Mouse (Mus musculus) kidney, postnatal 14 days (tissue): ENCODE measurements around the gene Il6ra.
"Not testable (repeated sequence)": the region's sequence is repeated elsewhere in the genome, so short reads cannot be mapped to it uniquely, and the experiment has no call there.

ENCODE experiments used
- DNase-seq: peaks from one replicate; pipeline ENCODE4 v3.0.0; 2022; ENCODE audit warnings: mixed read lengths

Gene Il6ra

GRCm38 (mm10) chr3:89874076-89874475, 38.9 kb downstream of the Il6ra start:
- no peak for DNase-seq

GRCm38 (mm10) chr3:89872684-89873083, 40.3 kb downstream of the Il6ra start:
- peak; percentile 54 for DNase-seq

DNA sequence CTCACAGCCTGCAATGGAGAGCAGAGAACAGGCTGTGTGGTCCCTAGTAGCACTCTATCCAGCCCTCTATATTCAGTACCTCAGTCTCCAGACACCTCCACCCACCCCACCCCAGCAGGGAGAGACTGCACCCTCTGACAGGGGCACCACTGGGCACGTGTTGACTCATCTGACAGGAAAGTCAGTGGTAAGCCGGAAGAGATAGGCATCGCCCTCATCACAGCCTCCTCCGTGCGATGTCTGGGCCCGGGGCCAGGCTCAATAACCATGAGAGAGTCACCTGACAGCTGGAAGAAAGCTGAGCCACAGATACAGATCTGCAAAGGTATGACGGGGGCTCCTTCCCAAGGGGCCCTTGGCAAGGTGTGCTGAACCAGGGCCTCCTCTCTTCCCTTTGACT, 40.8 kb downstream of the Il6ra start:
- DNase-seq = no peak

GRCm38 (mm10) chr3:89871339-89871914, 41.6 kb downstream of the Il6ra start:
- DNase-seq = no peak

DNA sequence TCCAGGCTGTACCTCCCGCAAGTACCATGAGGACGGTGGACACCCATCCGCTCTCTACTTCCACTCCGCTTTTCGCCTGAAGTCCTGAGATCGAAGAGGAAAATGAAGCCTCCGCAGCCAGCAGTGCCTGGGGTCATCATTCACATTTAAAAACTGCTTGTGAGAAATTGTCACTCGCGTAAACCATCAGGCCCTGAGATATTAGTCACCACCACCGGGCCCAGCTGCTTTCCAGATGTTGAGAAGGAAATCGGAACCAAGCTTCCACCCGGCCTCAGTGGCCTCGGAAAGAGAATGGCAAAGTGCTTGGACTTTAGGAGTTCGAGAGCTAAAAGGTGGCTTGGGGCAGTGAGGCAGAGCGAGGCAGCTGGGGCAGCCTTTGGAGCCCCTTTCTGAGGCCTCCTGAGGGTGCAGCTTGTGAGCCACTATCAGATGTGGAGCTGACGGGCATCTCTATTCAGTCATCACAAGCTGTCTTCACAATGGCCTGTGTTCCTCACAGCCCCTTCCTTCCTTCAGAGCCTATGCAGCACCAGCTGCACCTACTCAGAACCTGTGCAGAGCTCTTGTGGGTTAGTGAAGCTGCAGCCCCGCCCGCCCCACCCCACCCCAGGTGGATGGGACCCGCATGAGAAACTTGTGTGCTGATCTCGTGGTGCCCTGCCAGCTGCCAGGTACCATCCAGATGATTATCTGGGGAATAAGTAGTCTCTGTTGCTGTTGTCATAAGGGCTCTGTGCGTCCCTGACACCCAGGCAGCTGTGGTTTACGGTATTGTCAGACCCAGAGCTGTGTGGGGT, 42.3 kb downstream of the Il6ra start:
- no peak for DNase-seq

DNA sequence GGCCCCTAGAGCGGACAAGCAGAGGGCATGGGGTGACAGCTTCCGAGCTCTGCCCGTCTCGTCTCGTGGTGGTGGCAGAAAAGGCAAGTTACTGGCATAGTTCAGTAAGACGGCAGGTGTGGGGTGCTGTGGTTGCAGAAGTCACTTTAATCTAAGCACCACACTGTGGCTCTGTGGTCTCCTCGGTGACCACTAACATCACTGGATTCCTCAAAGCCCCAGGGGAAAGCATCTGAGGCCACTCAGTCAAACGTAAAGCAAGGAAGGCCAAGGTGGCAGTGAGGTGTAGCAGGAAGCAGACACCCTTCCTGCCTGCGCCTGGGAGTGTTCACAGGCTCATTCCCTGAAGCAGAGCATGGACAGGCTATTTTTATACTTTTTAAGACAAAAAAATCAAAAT, 43.4 kb downstream of the Il6ra start:
- peak; percentile 50 for DNase-seq

- DNase-seq = no peak
Observed at GRCm38 (mm10) chr3:89868956-89869355, 44.0 kb downstream of the Il6ra start.

- DNase-seq = peak; percentile 58
Observed at GRCm38 (mm10) chr3:89868357-89868756, 44.6 kb downstream of the Il6ra start.

DNA sequence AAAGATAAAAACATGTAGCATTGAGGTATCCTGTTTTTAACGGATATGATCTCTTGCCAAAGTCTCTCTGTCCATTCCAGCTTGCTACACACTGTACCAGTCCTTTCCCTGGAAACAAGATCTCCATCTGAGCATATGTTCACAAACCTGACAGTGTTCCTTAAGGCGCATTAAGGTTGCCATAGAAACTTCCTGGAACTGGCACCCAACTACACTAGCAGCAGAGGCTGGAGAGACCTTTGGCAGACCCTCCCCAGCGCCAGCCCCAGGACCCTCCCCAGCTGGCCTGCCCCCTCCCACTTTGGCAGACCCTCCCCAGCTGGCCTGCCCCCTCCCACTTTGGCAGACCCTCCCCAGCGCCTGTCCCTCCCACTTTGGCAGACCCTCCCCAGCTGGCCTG, 45.3 kb downstream of the Il6ra start:
- DNase-seq = no peak

DNA sequence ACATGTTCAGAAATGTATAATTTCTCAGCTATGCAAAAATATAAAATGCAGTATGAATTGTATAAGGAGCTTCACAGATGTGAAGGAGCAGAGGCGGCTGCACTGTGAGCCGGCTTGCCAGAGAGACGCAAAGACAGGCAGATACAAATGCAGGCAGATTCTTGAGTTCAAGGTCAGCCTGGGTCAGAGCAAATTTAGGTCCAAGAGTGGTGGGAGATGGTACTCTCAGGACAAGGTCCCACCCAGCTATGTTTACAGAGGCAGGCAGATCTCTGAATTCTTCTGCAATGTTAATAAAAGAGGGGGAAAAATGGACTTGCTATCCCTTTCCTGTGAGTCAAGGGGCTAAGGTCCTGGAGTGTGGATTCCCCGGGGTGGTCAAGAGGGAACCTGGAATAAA, 47.2 kb downstream of the Il6ra start:
- no peak for DNase-seq

- DNase-seq = no peak
Observed at GRCm38 (mm10) chr3:89865020-89865419, 48.0 kb downstream of the Il6ra start.

DNA sequence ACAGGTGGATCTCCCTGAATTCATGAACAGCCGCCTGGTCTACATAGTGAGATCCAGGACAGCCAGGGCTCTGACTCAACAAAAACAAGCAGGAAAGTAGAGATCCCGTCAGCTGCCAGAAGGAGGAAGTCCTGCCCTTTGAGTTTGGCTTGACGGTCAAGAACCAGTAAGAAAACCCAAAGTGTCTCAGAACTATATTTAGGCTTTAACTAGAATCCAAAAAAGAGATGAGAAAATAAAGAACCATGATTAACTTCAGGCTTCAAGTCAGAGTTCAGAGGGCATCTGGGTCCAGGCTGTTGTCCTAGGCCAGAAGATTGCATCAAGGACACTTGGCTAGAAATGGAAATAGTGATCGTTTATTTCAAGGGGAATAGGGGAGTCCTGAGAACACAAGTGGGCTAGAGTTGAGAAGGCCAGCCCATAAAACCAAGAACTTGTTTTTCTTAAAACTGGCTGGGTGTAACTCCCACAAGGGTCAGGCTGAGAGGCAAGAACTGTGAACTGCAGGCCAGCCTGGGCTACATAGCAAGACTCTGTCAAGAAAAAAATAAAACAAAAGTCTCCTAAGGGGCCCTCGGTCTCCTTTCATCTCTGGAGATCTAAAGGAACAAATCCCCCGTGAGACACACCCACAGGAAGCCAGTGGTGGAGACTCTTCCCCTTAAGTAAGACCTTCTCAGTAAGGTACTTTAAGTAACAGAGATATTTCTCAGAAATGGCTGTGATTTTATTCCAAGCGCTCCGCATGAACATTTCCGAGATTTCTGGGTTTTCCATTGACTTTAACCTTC, 49.1 kb downstream of the Il6ra start:
- peak; percentile 69 for DNase-seq

- not testable (repeated sequence) for DNase-seq
Observed at GRCm38 (mm10) chr3:89863276-89863675, 49.7 kb downstream of the Il6ra start.

DNA sequence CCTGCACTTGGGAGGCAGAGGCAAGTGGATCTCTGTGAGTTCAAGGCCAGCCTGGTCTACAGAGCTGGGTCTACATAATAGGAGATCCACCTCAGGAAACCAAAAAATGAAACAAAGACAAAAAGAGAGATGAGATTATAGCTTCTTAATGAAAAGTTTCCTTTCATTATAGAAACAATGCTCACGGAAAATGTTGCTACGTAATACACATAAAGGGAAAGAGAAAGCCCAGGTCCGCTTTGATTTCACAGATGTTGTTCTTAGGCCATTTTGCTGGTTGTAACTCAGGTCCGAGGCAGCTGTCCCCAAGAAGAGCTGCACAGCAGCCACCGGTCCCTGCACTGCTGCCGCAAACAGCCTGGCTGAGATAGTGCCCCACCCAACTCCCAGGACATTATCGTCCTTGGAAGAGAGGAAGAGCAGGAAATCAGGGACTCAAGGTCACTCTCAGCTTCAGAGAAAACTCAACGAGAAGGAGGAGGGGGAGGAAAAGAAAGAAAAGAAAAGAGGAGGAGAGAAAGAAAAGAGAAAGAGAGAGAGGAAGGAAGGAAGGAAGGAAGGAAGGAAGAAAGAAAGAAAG, 50.7 kb downstream of the Il6ra start:
- DNase-seq = no peak

DNA sequence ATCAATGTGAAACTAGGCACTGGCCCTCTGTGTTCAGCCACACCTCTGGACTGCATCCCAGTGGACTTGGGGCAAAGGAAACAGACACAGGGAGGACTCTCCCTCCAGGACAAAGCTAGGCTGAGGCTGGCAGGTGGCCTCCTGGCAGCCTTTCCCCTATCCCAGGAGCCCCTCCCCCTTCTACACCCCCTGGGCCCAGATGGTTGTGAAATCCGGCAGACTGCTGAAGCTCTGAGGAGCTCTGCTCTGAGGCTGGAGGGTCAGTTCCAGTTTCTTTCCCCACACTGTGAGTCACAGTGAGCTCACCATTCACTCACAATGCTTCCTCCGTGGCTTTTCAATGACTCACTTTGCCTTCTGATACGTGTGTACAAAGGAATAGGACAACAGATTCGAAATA, 51.9 kb downstream of the Il6ra start:
- DNase-seq = peak; percentile 75

GRCm38 (mm10) chr3:89860343-89860742, 52.7 kb downstream of the Il6ra start:
- no peak for DNase-seq

DNA sequence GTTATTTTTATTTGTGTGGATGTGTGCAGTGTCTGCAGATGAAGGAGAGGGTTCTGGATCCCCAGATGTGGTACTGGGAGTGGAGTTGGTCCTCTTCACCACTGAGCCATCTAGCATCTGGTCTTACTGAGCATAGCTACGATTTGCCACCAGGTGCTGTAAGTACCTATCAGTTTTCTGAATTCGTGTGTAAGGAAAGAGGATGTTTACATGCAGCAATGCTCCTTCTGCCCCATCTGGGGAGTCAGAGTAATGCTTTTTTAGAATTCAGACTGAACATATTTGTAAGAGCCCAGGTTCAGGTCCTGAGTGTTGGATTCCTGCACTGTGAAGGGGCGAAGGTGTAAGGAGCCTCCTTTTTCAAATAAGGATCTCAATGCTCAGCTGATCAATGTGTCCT, 53.1 kb downstream of the Il6ra start:
- DNase-seq = no peak

DNA sequence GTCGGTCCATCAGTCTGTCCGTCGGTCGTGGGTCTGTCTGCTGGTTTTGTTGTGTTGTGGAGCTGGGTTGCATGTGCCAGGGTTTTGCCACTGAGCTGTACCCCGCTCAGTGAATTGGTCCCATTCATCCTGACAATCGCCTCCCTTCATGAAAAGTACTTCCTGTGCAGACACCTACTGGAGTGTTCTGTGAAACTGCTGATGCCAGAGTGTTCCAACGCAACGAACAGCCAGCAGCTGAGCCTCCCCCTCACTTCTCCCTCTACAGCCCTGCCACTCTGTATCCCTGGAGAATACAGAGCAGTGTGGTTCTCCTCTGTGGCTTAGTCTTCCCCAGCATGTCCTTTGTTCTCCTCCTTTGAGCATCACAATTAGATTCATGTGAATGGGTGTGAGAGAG, 54.1 kb downstream of the Il6ra start:
- no peak for DNase-seq

- DNase-seq = no peak
Observed at GRCm38 (mm10) chr3:89858123-89858522, 54.9 kb downstream of the Il6ra start.

GRCm38 (mm10) chr3:89857353-89857752, 55.6 kb downstream of the Il6ra start:
- DNase-seq = no peak

GRCm38 (mm10) chr3:89853752-89854151, 59.2 kb downstream of the Il6ra start:
- peak; percentile 83 for DNase-seq

DNA sequence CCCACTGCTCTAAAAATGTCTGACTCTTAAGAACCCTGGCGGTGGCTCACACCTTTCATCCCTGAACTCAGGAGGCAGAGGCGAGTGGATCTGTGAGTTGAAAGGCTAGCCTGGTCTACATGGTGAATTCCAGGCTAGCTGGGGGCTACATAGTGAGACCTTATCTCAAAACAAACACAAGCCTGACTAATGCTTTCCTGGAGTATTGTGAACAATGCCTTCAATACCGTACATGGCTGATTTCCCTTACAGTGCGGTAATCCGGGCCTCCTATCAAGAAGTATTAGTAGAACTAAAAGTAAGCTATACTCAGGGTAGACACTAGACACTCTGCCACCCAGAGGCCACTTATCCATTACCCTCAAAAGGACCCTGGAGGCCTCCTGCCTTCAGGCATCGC, 64.9 kb downstream of the Il6ra start:
- DNase-seq = no peak

GRCm38 (mm10) chr3:89847596-89847995, 65.4 kb downstream of the Il6ra start:
- DNase-seq = peak; percentile 89

- no peak for DNase-seq
Observed at GRCm38 (mm10) chr3:89847126-89847525, 65.9 kb downstream of the Il6ra start.
